Mouse (Mus musculus) gonadal fat pad, adult 2 months (tissue): ENCODE measurements around the gene Alkbh1. TPM values are rescaled to one million over a fixed set of nuclear protein-coding genes. Genes with fewer than 3 reads are reported as not detected.
"Not testable (repeated sequence)": the region's sequence is repeated elsewhere in the genome, so short reads cannot be mapped to it uniquely, and the experiment has no call there.

Source experiments
- DNase-seq: peaks from one replicate; pipeline ENCODE4 v3.0.0-alpha.2; 2012; ENCODE audit warnings: low read depth
- polyA plus RNA-seq: library from polyadenylated mRNA; depleted of rRNA; stranded (reverse); fragments of >200 nt; gene quantifications from 2 replicates; pipeline ENCODE4 v1.2.3, GENCODE M21; 2012; rRNA removed

Gene Alkbh1
- polyA plus RNA-seq: 12.8 and 16.5 TPM in 2 replicates

DNA sequence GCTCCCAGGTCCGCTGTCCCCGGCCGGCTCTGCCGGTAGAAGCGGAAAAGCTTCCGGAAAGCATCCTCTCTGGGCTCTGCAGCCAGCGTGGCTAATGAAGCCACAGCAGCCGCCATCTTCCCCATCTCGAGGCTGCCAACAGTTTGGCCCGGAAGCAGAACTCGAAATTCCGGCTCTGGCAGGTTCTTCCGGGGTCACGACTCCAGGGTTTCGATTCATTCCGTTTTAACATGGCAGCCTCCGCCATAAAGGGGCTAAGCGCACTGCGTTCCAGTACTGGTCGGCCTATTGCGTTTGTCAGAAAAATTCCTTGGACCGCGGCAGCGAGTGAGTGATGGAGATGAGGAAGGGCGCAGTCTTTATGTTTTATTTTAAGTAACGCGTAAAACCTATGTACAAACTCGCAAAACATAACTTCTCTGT, at the start of gene Alkbh1, which contains the start of gene Slirp:
TSS of gene Alkbh1 (minus strand) at position 318 of the 423 bp plus-strand sequence.
TSS of gene Slirp (plus strand) at position 197 of the 423 bp plus-strand sequence.
- peak; percentile 57 for DNase-seq

DNA sequence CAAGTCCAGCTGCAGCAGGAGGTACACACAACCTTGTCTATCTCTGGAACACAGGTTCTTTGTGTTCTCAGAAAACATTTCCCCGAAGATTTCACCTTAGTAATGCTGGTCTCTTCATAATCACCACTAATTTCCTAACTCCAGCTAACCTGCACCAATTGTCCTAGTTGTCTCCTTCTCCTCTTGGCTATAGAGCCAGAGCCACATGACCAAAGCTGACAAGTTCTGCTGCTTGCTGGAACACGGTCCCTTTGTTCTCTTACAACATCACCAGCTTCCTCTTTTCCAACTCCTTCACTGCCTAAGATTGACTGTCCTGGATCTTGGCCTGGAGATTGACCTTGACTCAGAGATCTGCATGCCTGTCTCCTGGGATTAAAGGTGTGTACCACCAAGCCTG, 44.9 kb upstream of the Alkbh1 start:
- DNase-seq: peak; percentile 88

DNA sequence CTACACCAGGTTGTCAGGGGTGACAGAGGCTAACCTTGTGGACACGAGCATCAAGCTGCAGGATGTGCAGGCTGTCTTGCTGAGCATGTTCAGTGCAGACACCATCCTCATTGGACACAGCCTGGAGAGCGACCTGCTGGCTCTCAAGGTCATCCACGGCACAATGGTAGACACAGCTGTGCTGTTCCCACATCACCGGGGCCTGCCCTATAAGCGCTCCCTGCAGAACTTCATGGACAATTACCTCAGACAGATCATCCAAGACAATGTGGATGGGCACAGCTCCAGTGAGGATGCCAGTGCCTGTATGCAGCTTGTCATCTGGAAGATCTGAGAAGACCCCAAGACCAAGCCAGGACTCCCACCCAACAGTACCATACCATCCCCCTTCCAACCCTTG, 38.7 kb upstream of the Alkbh1 start:
- DNase-seq: not testable (repeated sequence)

DNA sequence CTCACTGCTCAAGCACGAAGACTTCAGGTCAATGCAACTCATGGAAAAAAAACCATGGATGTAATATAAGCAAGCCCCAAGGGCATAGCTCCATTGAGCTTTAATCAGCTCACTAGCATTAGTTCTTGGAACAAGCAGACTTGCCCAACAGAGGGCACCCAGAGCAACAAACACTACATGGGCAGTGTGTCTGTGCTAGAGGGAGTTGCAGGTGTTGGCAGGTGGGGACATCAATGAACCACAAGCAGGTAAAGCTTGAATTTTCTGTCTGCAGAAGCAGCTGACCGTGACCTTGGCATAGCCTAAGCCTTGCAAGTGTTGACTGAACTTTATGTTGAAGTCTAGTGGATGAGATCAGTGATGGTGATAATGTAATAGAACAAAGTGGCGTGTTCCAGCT, 30.9 kb upstream of the Alkbh1 start:
- DNase-seq: peak; percentile 57

DNA sequence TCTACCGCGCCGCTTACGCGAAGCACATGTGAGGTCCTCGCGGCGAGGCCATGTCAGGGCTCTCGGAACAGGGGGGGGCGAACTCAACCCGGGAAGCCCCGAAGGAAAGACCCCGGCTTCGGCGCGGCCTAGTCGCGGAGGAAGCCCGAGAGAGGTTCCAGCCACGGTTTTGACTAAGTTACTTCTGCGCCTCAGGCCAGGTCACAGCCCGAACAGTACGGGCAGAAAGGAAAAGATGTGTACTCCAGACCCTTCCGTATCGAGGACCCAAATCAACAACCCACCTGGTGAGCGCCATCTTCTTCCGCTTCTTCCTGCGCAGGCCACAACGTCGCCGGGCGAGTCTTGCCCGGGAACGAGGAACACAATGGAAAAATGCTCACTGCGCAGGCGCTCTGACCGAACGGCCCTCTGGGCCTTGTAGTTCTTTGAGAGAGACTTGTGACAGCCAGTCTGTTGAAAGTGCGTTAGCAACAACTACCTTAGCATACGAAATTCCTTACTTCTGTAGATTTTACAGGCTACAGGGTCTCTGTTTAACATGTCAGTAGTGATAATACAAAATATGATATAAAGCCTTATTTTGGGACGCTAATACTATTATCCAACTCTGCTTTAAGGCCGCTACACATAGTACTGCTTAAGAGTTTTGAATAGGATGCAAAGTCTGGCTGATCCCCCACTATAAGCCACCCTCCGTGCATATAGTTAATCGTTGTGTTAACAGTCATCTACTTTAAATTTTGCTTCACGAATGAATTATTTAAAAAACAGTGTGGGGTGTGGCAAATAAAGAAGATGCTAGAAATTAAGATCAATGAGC, 28.4 kb upstream of the Alkbh1 start, which contains the start of gene Snw1:
TSS of gene Snw1 (minus strand) at position 311 of the 823 bp plus-strand sequence.
- DNase-seq: peak; percentile 56

DNA sequence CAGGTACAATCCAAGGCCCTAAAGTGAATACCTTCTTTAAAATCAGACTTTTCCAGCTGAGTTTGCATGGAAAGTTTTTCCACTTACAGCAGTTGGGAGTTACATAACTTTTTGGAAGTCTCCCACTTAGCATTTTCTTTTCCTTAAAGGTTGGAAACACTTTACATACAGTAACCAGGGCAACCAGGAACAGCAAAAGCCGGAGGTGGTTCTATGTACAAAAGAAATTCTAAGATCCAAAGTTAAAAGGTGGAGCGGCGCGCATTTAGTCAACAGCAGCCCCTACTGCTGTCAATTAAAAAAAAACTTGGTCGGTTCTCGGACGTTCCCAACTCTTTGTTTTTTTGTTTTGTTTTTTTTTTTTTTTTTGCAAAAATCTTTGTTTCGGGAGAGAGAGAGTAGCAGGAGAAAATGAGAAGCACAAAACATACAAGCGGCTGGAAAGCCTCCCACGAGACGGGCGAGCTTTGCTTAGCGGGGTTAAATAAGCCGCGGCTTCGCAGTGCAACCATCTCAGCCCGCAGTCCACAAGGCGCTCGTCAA, 27.7 kb upstream of the Alkbh1 start:
- DNase-seq: no peak

DNA sequence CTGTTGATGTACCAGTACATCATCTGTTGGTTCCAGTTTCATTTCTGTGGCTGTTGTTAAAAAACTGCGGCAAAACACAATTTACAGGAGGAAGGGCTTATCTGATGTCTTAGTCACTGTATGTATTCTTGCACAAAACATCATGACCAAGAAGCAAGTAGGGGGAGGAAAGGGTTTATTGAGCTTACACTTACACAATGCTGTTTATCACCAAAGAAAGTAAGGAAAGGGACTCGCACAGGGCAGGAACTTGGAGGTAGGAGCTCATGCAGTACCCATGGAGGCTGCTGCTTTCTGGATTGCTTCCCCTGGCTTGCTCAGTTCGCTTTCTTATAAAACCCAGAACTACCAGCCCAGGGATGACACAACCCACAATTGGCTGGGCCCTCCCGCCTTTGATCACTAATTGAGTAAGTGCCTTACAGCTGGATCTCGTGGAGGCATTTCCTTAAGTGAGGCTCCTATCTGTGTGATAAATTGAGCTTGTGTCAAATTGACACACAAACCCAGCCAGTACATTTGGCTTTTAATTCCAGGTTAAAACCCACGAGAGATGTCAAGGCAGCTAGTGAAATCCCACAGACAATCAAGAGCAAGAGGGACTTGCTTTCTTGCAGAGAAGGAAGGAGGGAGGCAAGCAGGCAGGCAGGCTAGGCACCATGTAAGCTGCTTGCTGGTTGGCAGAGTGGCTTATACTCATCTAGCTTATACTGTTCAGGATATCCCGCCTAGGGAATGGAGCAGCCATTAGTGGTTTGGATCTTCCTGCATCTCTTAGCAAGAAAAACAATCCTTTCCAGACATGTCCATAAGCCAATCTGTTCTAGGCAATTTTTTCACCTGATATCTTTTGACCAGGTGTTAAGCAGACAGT, 26.7 kb upstream of the Alkbh1 start:
- DNase-seq: peak; percentile 22

DNA sequence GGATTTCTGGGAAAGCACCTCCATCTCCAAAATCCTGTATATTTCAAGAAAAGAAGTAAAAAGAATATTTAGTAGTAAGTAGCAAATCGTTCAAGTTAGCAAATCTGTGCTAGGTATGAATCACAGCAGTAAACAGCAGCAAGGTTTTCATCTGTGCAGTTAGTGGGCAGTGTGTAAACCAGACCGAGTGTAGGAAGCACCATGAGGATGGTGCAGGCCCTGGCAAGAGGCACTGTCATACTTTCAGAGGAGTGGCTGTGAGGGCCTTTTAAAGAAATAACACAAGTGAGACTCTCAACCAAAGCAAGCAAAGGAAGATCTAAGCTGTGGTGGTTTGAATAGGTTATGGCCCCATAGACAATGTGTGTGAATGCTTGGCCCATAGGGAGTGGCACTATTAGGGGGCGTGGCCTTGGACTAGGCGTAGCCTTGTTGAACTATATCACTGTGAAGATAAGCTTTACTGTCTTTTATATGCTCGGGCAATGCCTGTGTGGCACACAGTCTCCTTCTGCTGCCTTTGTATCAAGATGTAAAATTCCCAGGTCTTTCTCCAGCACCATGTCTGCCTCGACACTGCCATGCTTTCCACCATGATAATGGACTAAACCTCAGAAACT, 21.0 kb upstream of the Alkbh1 start:
- no peak for DNase-seq

DNA sequence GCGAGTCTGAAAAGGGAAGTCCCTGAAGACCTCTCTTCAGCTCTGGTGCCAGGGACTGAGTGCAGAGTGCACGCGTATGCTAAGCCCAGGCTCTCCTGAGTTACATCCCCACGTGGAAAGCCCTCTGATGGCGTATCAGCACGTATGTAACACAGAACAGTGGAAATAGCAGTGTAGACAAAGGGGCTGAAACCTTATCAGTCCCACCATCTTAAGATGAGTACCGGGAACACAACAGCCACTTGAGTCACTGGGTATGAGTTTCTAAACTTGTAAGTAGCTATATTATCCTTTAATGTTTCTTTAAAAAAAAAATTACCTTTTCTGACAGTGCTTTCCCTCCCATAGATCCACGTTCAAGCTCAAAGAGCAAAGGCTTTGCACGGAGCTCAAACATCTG, 5.6 kb upstream of the Alkbh1 start:
- no peak for DNase-seq

DNA sequence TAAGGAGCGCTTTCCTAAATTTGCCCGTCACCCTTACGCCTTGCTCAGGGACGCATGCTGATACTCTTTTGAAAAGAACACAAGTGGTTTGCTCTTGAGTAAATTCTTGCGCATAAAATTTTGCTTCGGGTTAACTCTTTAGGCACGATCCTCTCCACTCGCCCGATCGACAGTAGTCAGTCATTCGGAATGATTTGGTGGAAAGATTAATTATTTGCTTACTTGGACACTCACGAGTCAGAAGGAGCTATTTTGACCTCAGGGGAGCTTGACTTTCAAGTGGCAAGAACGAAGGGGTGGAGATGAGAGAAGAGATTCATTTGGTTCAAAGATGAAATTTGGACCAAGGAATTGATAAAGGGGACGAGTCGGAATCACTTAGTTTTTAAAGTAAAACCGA, 394 bp upstream of the Alkbh1 start:
- no peak for DNase-seq

DNA sequence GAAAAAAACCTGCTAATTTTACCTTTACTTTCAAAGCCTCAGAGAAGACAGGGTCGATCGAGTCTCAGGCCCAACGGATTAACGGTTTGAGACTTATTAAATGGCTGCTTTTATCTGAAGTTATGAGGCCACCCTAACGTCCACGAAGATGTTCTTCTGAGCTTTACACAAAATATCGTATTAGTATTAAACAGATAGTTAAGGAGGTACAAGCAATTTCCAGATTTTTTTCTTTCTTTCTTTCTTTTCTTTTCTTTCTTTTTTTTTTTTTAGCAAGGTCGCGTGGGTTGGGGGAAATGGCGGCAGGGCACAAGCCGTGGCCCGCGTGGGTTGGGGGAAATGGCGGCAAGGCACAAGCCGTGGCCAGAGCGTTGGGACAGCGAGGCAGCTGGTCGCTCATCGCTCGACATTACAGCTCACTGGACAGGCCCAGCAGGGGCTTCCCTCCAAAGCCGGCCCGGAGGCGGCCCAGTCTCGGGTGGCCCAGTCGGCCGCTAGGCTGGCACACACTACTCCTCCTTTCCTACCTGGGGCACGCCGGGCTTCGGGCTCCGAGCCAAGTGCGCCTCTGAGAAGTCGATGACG, 610 bp downstream of the Alkbh1 start:
- DNase-seq: no peak

DNA sequence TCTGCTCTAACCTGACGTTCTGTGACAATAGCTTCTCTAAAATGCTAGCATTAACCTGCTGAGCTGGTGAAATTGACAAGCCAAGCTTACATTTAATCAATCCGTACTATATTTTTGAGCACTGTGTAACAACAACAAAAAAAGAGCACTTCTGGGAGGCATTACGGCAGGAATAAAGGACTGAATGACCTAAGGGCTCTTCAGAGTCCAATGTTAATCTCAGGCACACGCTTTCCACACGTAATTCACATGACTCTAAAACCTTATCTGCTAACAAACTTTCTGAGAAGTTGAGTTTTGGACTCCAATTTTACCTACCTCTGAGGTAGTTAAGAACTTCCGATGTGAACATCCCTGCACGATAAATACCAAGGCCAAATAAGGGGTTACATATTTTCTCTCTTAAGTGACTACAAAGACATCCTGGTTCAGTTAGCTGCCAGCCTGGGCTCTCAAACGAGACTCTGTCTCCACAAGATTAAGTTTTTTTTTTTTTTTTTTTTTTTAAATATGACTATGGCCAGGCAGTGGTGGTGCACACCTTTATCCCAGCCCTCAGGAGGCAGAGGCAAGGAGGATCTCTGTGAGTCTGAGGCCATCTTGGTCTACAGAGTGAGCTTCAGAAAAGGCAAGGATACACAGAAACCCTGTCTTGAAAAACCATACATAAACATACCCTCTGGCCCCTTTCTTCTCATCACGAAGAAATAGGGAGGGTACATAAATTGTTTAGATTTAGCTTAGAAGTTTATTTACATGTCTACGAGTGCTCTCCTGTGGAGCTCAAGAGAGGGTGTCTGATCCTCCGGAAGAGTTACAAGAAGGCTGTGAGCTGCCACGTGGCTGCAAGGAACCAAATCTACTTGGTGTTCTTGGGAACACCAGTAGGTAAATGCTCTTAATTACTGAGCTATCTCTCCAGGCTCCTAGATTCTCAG, 1.4 kb downstream of the Alkbh1 start:
- DNase-seq: no peak

DNA sequence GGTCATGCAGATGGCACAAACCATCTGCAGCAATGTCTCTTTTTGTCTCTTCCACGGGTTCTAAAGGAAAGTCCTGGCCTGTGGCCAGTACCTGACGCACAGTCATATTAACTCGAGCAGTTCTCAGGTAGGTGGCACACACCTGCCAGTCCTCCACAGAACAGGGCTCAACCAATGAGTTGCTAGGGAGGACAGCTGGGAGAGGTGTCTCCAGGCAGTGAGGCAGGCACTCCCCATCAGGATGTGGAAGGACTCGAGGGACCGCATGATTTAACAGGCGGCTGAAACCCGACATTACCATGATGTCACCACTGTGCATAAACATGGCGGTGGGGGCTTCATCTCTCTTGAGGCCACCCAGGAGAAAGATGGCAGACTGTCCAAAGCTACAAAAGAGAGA, 14.9 kb downstream of the Alkbh1 start:
- no peak for DNase-seq

DNA sequence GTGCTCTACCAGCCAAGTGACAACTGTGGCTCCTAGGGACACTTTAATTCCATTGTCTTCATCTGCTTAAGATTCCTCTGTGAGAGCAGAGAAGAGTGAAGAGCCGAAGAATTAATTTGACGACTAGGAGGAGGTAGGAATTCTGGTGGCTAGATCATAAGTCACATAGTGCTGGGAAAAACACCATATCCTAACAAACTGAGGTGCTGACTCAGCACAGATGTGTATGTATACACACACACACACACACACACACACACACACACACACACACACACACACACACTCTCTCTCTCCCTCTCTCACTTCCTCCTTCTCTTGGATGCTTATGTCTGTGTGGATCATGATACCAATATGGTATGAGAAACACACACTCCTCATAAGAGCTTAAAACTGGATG, 15.5 kb downstream of the Alkbh1 start:
- DNase-seq: no peak

DNA sequence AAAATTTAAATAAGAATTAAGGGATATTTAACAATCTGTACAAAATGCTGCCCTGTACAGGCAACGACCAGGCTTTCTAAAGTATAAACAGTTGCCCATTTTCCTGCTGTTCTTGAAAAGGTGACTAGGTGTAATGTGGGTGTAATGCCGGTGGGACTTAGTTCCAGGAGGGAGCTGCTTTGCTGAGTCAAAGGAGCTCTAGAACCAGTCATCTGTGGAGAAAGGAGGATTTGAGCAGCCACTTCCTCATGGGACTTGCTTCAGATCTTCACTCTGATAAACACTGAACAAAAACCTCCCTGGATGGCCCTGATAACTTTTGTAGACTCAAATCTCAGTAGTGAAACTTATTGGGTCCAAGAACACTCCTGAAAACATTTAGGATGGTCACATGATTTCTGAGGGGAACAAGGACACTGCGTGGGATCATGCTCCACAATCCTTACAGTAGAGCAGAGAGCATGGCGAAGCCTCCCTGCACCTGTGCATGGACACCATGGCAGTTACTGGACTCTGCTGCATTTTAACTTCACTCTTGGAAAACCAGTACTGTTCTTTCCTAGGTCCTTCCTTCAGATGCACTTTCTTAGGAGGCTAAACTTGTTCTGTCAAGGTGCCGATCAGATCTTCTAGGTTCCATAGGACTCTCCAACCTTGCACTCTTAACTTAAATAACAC, 17.3 kb downstream of the Alkbh1 start:
- DNase-seq: no peak

DNA sequence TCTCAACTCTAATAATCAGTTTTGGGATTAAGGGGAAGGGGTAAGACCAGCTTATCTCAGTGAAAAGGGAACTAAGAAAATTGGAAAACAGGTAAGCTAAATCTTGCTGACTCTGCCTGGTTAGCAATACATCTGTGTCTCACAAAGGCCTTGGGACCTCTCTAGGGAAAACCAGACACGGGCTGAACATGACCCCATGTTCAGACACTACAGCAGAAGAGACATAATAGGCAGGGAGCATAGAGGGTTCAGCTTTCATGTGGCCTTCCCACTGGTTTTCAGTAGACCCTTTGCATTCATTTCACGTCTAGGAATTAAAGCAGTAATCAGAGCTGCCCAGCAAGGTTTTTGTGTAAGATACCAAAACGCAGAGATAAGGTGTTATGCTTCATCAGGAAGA, 19.3 kb downstream of the Alkbh1 start:
- no peak for DNase-seq

DNA sequence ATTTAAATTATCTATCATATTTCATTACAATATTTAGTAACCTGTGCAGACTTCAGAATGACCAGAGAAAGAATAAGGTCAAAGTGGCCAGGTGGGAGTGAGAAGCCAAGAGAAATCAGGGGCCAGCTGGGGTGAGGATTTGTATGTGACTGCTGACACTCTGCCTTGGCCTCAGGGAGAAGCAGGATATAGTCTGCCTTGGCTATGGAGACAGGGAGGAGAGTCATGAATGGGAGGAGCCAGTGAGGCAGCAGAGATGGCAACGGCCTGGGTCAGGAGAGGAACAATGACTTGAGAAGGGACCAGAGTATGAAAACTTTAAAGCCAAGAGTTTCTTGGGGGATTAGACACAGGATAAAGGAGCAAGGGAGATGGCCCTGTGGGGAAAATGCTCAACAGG, 20.1 kb downstream of the Alkbh1 start:
- DNase-seq: no peak

DNA sequence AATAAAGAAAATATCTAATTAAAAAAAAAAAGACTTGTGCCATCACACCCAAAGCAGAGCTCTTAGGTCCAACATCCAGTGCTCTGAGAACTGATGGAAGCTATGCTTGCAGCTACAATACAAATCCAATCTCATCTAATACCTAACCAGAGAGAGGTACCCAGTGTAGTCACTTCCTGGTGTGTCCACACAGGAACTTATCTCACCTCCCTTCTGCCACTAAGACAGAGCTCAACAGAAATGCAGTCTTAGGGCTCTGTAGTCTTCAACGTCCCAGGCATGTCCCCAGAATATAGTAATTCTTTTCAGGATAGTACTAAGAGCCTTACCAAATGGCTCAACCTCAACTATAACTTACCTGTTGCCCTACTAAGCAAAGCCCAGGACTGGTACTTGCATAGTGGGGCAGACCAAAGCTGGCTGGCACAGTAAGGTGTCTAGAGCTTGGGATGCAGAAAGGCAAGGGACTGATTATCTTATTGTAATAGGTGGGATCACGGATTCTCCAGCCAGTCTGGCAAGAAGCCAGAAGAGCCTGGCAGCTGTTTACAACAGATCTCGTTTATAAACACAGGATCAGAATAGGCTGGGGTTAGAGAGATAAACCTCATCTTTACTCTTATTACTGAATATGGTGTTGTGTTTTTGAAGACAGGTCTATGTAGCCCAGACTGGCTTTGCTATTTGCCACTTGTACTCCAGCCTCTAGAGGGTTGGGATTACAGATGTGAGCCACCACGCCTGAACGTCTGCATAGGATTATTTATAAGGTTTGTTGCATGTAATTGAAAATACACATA, 21.9 kb downstream of the Alkbh1 start:
- DNase-seq: no peak

DNA sequence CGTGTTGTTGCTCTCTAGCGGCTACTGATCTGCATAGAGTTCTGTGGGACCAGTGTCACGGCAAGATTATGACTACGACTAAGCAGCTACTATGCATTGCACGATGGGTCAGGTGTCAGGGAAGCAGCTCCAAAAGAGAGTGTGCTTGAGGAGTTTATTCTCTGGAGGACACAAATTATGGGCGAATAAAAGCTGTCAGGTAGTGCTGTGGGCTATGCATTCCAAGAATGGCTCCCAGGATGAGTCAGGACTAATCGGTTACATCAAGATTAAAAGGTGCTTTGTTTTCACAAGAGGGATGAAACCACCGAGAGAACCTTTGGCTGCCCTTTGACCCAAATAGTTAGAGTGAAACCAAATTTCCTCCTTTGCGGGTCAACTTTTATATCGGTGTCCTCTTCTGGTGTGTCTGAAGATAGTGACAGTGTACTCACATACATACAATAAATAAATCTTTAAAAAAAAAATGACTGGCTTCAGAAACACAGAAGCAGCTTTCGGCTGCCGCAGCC, 23.8 kb downstream of the Alkbh1 start:
- peak; percentile 58 for DNase-seq
